Mouse (Mus musculus): ENCODE data around the gene Timm10. TPM values are rescaled to one million over a fixed set of nuclear protein-coding genes. Genes with fewer than 3 reads are reported as not detected.

The Timm10 gene
- polyA plus RNA-seq, 1 experiment from 2014 or later, result 45.0 TPM

GRCm38 (mm10) chr2:84840748-84841563 lies 14.2 kb downstream of the Timm10 start:
- peaks cover 34% of the 10 kb centered on the region for H3K4me1 ChIP-seq
- peaks cover 3% of the 10 kb centered on the region; the same call in 1 of the 2 replicates for H3K27me3 ChIP-seq
- peak overlapping the region; percentile 86 for H3K27ac ChIP-seq
- no peaks in the 10 kb centered on the region for H3K9me3 ChIP-seq
- 0 out of 2 replicates have a peak, but pooled peaks cover 4% of the 10 kb centered on the region for H3K36me3 ChIP-seq
- H3K9ac ChIP-seq, result peak overlapping the region; percentile 59
- peak overlapping the region; percentile 66 for H3K4me3 ChIP-seq
- 7% methylated on average over 17 of the region's 17 CpGs for WGBS
- no peak for ATAC-seq (ENCODE audit: insufficient number of reproducible peaks, low FRiP score, low TSS enrichment, low read depth)
- peak overlapping the region; percentile 90 for H3K4me2 ChIP-seq

GRCm38 (mm10) chr2:84841905-84842304 lies 15.1 kb downstream of the Timm10 start:
- Histone ChIP-seq H3K4me1 (peaks cover 34% of the 10 kb centered on the region), H3K9me3 (no peaks in the 10 kb centered on the region), H3K9ac (no peak overlapping the region), H3K27ac (no peak overlapping the region), H3K4me2 (peak overlapping the region; percentile 90; the same call in 1 of the 2 replicates), H3K27me3 (peaks cover 3% of the 10 kb centered on the region; the same call in 1 of the 2 replicates), H3K4me3 (peak overlapping the region; percentile 66; the same call in 1 of the 2 replicates), H3K36me3 (0 out of 2 replicates have a peak, but pooled peaks cover 4% of the 10 kb centered on the region)
- ATAC-seq (ENCODE audit: insufficient number of reproducible peaks, low FRiP score, low TSS enrichment, low read depth), result no peak

GRCm38 (mm10) chr2:84843654-84844053 lies 16.9 kb downstream of the Timm10 start:
- H3K4me1 ChIP-seq, result peaks cover 24% of the 10 kb centered on the region
- WGBS, result 68% methylated on average over 6 of the region's 6 CpGs
- H3K9ac ChIP-seq, result no peak overlapping the region
- H3K4me3 ChIP-seq, result no peak overlapping the region
- H3K27me3 ChIP-seq, result no peaks in the 10 kb centered on the region
- no peaks in the 10 kb centered on the region for H3K9me3 ChIP-seq
- 0 out of 2 replicates have a peak, but pooled peaks cover 4% of the 10 kb centered on the region for H3K36me3 ChIP-seq
- H3K4me2 ChIP-seq, result no peak overlapping the region
- H3K27ac ChIP-seq, result no peak overlapping the region
- no peak for ATAC-seq (ENCODE audit: insufficient number of reproducible peaks, low FRiP score, low TSS enrichment, low read depth)

- Histone ChIP-seq H3K9me3 (no peaks in the 10 kb centered on the region), H3K36me3 (peaks cover 18% of the 10 kb centered on the region), H3K27ac (no peak overlapping the region), H3K9ac (no peak overlapping the region), H3K27me3 (no peaks in the 10 kb centered on the region), H3K4me2 (no peak overlapping the region), H3K4me3 (no peak overlapping the region), H3K4me1 (peaks cover 18% of the 10 kb centered on the region)
- ATAC-seq (ENCODE audit: insufficient number of reproducible peaks, low FRiP score, low TSS enrichment, low read depth), result no peak
- 37% methylated on average over 1 of the region's 1 CpGs for WGBS
Observed at GRCm38 (mm10) chr2:84845226-84845625, 18.4 kb downstream of the Timm10 start.

- Histone ChIP-seq H3K4me3 (no peak overlapping the region), H3K27ac (no peak overlapping the region), H3K4me2 (peak overlapping the region; percentile 24; the same call in 1 of the 2 replicates), H3K36me3 (peaks cover 52% of the 10 kb centered on the region), H3K9ac (no peak overlapping the region), H3K4me1 (peaks cover 4% of the 10 kb centered on the region), H3K27me3 (no peaks in the 10 kb centered on the region), H3K9me3 (no peaks in the 10 kb centered on the region)
- no peak for ATAC-seq (ENCODE audit: insufficient number of reproducible peaks, low FRiP score, low TSS enrichment, low read depth)
- 55% methylated on average over 7 of the region's 7 CpGs for WGBS
Observed at GRCm38 (mm10) chr2:84850407-84851129, 23.8 kb downstream of the Timm10 start.

- Histone ChIP-seq H3K4me2 (peak overlapping the region; percentile 24; the same call in 1 of the 2 replicates), H3K9me3 (no peaks in the 10 kb centered on the region), H3K4me1 (peaks cover 4% of the 10 kb centered on the region), H3K9ac (no peak overlapping the region), H3K27me3 (no peaks in the 10 kb centered on the region), H3K36me3 (peaks cover 52% of the 10 kb centered on the region), H3K4me3 (peak overlapping the region; percentile 1; the same call in 1 of the 2 replicates), H3K27ac (no peak overlapping the region)
- WGBS, result 39% methylated on average over 23 of the region's 23 CpGs
- peak; percentile 61 for ATAC-seq (ENCODE audit: insufficient number of reproducible peaks, low FRiP score, low TSS enrichment, low read depth)
Observed at GRCm38 (mm10) chr2:84851130-84852040, 24.6 kb downstream of the Timm10 start.

GRCm38 (mm10) chr2:84855732-84856131 lies 28.9 kb downstream of the Timm10 start:
- WGBS, result 33% methylated on average over 2 of the region's 2 CpGs
- H3K36me3 ChIP-seq, result peaks cover 70% of the 10 kb centered on the region
- no peak for ATAC-seq (ENCODE audit: insufficient number of reproducible peaks, low FRiP score, low TSS enrichment, low read depth)

GRCm38 (mm10) chr2:84858551-84858950 lies 31.8 kb downstream of the Timm10 start:
- H3K4me1 ChIP-seq, result no peaks in the 10 kb centered on the region
- no peak overlapping the region for H3K27ac ChIP-seq
- no peaks in the 10 kb centered on the region for H3K9me3 ChIP-seq
- no peak for ATAC-seq (ENCODE audit: insufficient number of reproducible peaks, low FRiP score, low TSS enrichment, low read depth)
- 81% methylated on average over 1 of the region's 1 CpGs for WGBS
- no peak overlapping the region for H3K4me2 ChIP-seq
- no peak overlapping the region for H3K4me3 ChIP-seq
- no peaks in the 10 kb centered on the region for H3K27me3 ChIP-seq
- no peak overlapping the region for H3K9ac ChIP-seq
- H3K36me3 ChIP-seq, result peaks cover 84% of the 10 kb centered on the region

More at GRCm38 (mm10) chr2:84855732-84856131, 28.9 kb downstream of the Timm10 start:
- no peak overlapping the region for H3K9ac ChIP-seq
- no peak overlapping the region for H3K27ac ChIP-seq
- H3K27me3 ChIP-seq, result no peaks in the 10 kb centered on the region
- H3K4me2 ChIP-seq, result no peak overlapping the region
- H3K9me3 ChIP-seq, result no peaks in the 10 kb centered on the region
- H3K4me1 ChIP-seq, result peaks cover 4% of the 10 kb centered on the region; the same call in 1 of the 2 replicates
- H3K4me3 ChIP-seq, result no peak overlapping the region

GRCm38 (mm10) chr2:84859991-84860780 lies 33.4 kb downstream of the Timm10 start:
- no peak for ATAC-seq (ENCODE audit: insufficient number of reproducible peaks, low FRiP score, low TSS enrichment, low read depth)
- H3K36me3 ChIP-seq, result peaks cover 67% of the 10 kb centered on the region
- 79% methylated on average over 7 of the region's 7 CpGs for WGBS

GRCm38 (mm10) chr2:84861430-84861829 lies 34.6 kb downstream of the Timm10 start:
- Histone ChIP-seq H3K27me3 (peaks cover 19% of the 10 kb centered on the region), H3K9me3 (no peaks in the 10 kb centered on the region), H3K4me2 (no peak overlapping the region), H3K4me3 (no peak overlapping the region), H3K36me3 (peaks cover 64% of the 10 kb centered on the region), H3K4me1 (peaks cover 9% of the 10 kb centered on the region), H3K27ac (no peak overlapping the region), H3K9ac (no peak overlapping the region)
- ATAC-seq (ENCODE audit: insufficient number of reproducible peaks, low FRiP score, low TSS enrichment, low read depth), result no peak
- 65% methylated on average over 3 of the region's 3 CpGs for WGBS

More at GRCm38 (mm10) chr2:84859991-84860780, 33.4 kb downstream of the Timm10 start:
- no peak overlapping the region for H3K4me3 ChIP-seq
- no peak overlapping the region for H3K9ac ChIP-seq
- H3K27me3 ChIP-seq, result peaks cover 6% of the 10 kb centered on the region; the same call in 1 of the 2 replicates
- no peak overlapping the region for H3K27ac ChIP-seq
- H3K4me1 ChIP-seq, result no peaks in the 10 kb centered on the region
- H3K9me3 ChIP-seq, result no peaks in the 10 kb centered on the region
- no peak overlapping the region for H3K4me2 ChIP-seq

Measured in limb, embryonic 15.5 days (tissue).